Mouse (Mus musculus): Measurements from ENCODE around the gene Acat2. TPM values are rescaled to one million over a fixed set of nuclear protein-coding genes. Genes with fewer than 3 reads are reported as not detected.

Acat2 gene
- total and polyA plus RNA-seq, 3 experiments = 48.6 to 128 (median 58.6) TPM

DNA sequence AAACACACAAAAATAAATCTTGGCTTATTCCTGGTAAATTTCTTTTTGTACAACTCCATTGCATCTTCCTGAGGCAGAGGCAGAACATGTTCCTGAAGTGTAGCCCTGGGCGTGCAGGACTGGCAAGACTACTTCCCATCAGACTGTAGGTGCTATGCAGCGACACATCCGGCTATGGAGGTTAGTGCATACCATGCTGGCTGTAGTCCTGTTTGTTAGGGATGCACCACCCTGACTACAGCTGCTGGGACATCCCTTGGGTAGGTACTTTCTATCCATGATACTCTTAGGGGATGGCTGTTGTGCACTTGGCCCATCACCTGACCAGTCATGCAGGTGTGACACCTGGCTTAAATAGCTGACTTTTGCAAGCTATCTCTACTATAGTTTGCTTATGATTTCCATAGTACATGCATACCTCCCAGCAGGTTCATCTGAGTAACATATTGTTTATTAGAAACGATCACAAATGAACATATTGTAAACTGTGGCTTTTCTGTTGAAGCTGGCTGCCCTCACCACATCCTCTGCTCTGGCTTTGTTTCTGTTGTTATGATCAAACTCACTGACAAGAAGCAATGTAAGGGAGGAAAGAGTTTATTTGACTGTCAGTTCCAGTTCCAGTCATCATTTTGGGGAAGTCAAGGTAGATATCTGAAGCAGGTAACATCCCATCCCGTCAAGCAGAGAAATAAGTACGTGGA, 17.9 kb downstream of the Acat2 start:
- in situ Hi-C loops (cut with MboI; ENCODE audit: low pct_ligation_motif_present, low pct_unique_long_range_greater_than_20kb, low sequenced_read_pairs) = no loop called here
- H3K9me3 ChIP-seq (replicated peaks; ENCODE audit: low read length) = no peaks in the 10 kb centered on the region
- no peaks in the 10 kb centered on the region for H3K27me3 ChIP-seq (replicated peaks)
- H3K4me2 ChIP-seq (ENCODE audit: insufficient read depth, low read depth, poor library complexity, severe bottlenecking) = no peak overlapping the region
- no peaks in the 10 kb centered on the region for H3K4me1 ChIP-seq (ENCODE audit: control insufficient read depth in 1 of 2, insufficient read depth in 2 of 2)
- no peak overlapping the region for H3K27ac ChIP-seq (ENCODE audit: insufficient read depth, low read depth)
- no peak overlapping the region for H3K9ac ChIP-seq (ENCODE audit: insufficient read depth, low read depth)
- DNase-seq (ENCODE audit: extremely low read depth) = no peak
- peaks cover 30 to 52% of the 10 kb centered on the region in 2 experiments for H3K36me3 ChIP-seq (replicated peaks in 1 of 2; ENCODE audit: control insufficient read depth in 1 of 2, insufficient read depth in 1 of 2, low read length in 1 of 2)
- no peak overlapping the region for H3K4me3 ChIP-seq (replicated peaks in 1 of 3; ENCODE audit: low read depth in 2 of 3, low read length in 2 of 3, poor library complexity in 1 of 3)
- H3K79me2 ChIP-seq (replicated peaks; ENCODE audit: control insufficient read depth, extremely low read depth, insufficient read depth, poor library complexity, severe bottlenecking) = no peaks in the 10 kb centered on the region
- no peak for TF ChIP-seq ZKSCAN1 (IDR thresholded peaks at IDR 0.05; ENCODE audit: borderline replicate concordance, low read depth, low read length)
- TF ChIP-seq NELFE (IDR thresholded peaks at IDR 0.05; ENCODE audit: low read depth, low read length) = no peak
- no peak for TF ChIP-seq POLR2A (IDR thresholded peaks at IDR 0.05; ENCODE audit: low read depth, low read length)
- TF ChIP-seq ETS1 (conservative IDR thresholded peaks at IDR 0.05; ENCODE audit: low read depth, low read length) = no peak
- TF ChIP-seq SMC3 (IDR thresholded peaks at IDR 0.05; ENCODE audit: low read depth, low read length) = no peak
- no peak for TF ChIP-seq POLR2AphosphoS2 (IDR thresholded peaks at IDR 0.05; ENCODE audit: low read depth, low read length)
- TF ChIP-seq MEF2A (IDR thresholded peaks at IDR 0.05; ENCODE audit: borderline replicate concordance, low read depth, low read length) = no peak
- no peak for TF ChIP-seq UBTF (IDR thresholded peaks at IDR 0.05; ENCODE audit: low read depth, low read length)
- TF ChIP-seq JUND (conservative IDR thresholded peaks at IDR 0.05; ENCODE audit: low read depth, low read length) = no peak
- no peak for TF ChIP-seq ZC3H11A (IDR thresholded peaks at IDR 0.05; ENCODE audit: low read depth, low read length)
- TF ChIP-seq ZMIZ1 (IDR thresholded peaks at IDR 0.05; ENCODE audit: low read depth, low read length) = no peak
- TF ChIP-seq GABPA (IDR thresholded peaks at IDR 0.05; ENCODE audit: insufficient replicate concordance, low read depth, low read length) = no peak
- no peak for TF ChIP-seq MAFK (IDR thresholded peaks at IDR 0.05; ENCODE audit: insufficient replicate concordance, low read length)
- no peak for TF ChIP-seq TCF12 (IDR thresholded peaks at IDR 0.05; ENCODE audit: low read depth, low read length)
- TF ChIP-seq JUN (IDR thresholded peaks at IDR 0.05; ENCODE audit: insufficient read depth, low read depth, low read length) = no peak
- TF ChIP-seq MXI1 (IDR thresholded peaks at IDR 0.05; ENCODE audit: low read depth, low read length) = no peak
- TF ChIP-seq CTCF (conservative IDR thresholded peaks at IDR 0.05 in 1 of 2, IDR thresholded peaks at IDR 0.05 in 1 of 2; ENCODE audit: low read depth in 2 of 2, low read length in 2 of 2) = no peak
- no peak for TF ChIP-seq E2F4 (IDR thresholded peaks at IDR 0.05; ENCODE audit: insufficient replicate concordance, low read depth, low read length)
- no peak for TF ChIP-seq IRF4 (IDR thresholded peaks at IDR 0.05; ENCODE audit: low read depth, low read length)
- dilution Hi-C loops (cut with MboI; ENCODE audit: extremely low pct_ligation_motif_present, extremely low pct_unique_long_range_greater_than_20kb, low sequenced_read_pairs) = no loop called here

DNA sequence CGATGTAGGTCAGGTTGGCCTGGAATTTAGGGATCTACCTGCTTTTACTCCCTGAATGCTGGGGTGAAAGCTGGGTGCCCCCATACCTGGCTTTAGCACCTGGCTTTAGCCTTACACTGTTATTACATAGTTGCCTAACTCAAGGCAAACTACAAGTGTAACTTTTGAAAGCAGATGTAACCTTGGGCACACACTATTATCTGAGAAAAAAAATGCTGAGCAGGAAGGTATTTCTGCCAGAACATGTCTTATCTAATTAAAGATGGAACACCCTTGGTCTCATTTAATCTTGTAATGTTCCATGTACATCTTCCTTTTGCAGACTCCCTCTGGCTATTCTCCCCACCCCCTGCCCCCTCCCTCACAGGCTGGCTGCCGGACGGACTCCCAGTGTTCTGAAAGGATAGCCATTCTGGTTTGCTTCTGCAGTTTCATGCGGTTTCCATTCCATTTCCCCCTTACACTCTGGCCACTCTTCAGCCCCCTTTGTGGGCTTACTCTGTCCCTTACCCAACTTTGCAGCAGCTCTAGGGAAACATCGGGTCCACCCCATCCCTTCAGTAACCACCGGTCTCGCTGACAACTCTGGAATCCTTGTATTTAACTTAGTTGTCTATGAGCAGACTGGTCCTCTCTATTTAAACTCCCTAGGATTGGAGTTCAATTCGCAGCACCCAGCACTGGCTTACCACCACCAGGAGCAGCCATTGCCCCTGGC, 18.8 kb downstream of the Acat2 start:
- TF ChIP-seq JUND (conservative IDR thresholded peaks at IDR 0.05; ENCODE audit: low read depth, low read length) (no peak), IRF4 (IDR thresholded peaks at IDR 0.05; ENCODE audit: low read depth, low read length) (no peak), MAZ (IDR thresholded peaks at IDR 0.05; ENCODE audit: low read depth, low read length) (no peak), ZC3H11A (IDR thresholded peaks at IDR 0.05; ENCODE audit: low read depth, low read length) (no peak), PAX5 (IDR thresholded peaks at IDR 0.05; ENCODE audit: low read length) (no peak), ETS1 (conservative IDR thresholded peaks at IDR 0.05; ENCODE audit: low read depth, low read length) (no peak), ZNF384 (IDR thresholded peaks at IDR 0.05; ENCODE audit: low read depth, low read length) (no peak), SMC3 (IDR thresholded peaks at IDR 0.05; ENCODE audit: low read depth, low read length) (no peak), EP300 (IDR thresholded peaks at IDR 0.05; ENCODE audit: low read length) (no peak), TCF12 (IDR thresholded peaks at IDR 0.05; ENCODE audit: low read depth, low read length) (no peak), USF2 (conservative IDR thresholded peaks at IDR 0.05; ENCODE audit: low read depth, low read length) (no peak), SIN3A (IDR thresholded peaks at IDR 0.05; ENCODE audit: low read length) (no peak), HCFC1 (IDR thresholded peaks at IDR 0.05; ENCODE audit: low read depth, low read length) (no peak), KAT2A (IDR thresholded peaks at IDR 0.05; ENCODE audit: insufficient replicate concordance, low read length) (no peak)
- no peak overlapping the region for H3K9ac ChIP-seq (ENCODE audit: insufficient read depth, low read depth)
- dilution Hi-C loops (cut with MboI; ENCODE audit: extremely low pct_ligation_motif_present, extremely low pct_unique_long_range_greater_than_20kb, low sequenced_read_pairs) = no loop called here
- no peaks in the 10 kb centered on the region for H3K27me3 ChIP-seq (replicated peaks)
- H3K4me2 ChIP-seq (ENCODE audit: insufficient read depth, low read depth, poor library complexity, severe bottlenecking) = no peak overlapping the region
- in situ Hi-C loops (cut with MboI; ENCODE audit: low pct_ligation_motif_present, low pct_unique_long_range_greater_than_20kb, low sequenced_read_pairs) = no loop called here
- peaks cover 25 to 50% of the 10 kb centered on the region in 2 experiments for H3K36me3 ChIP-seq (replicated peaks in 1 of 2; ENCODE audit: control insufficient read depth in 1 of 2, insufficient read depth in 1 of 2, low read length in 1 of 2)
- no peak for DNase-seq (ENCODE audit: extremely low read depth)
- no peaks in the 10 kb centered on the region for H3K79me2 ChIP-seq (replicated peaks; ENCODE audit: control insufficient read depth, extremely low read depth, insufficient read depth, poor library complexity, severe bottlenecking)
- no peak overlapping the region for H3K4me3 ChIP-seq (replicated peaks in 1 of 3; ENCODE audit: low read depth in 2 of 3, low read length in 2 of 3, poor library complexity in 1 of 3)
- H3K9me3 ChIP-seq (replicated peaks; ENCODE audit: low read length) = no peaks in the 10 kb centered on the region
- H3K4me1 ChIP-seq (ENCODE audit: control insufficient read depth in 1 of 2, insufficient read depth in 2 of 2) = no peaks in the 10 kb centered on the region
- H3K27ac ChIP-seq (ENCODE audit: insufficient read depth, low read depth) = no peak overlapping the region

Data from CH12.LX (cell line).